Mouse (Mus musculus) kidney, embryonic 14.5 days (tissue): ENCODE measurements at regions not wholly inside any gene's neighbourhood (a gene's known extent, or its start where the extent isn't known, plus 50 kb on each side); places are given as distances from the start of the nearest gene placed in this dataset.
"Not testable (repeated sequence)": the region's sequence is repeated elsewhere in the genome, so short reads cannot be mapped to it uniquely, and the experiment has no call there.

ENCODE experiments used
- ATAC-seq: fragments of 200-750 bp; cut with Nextera tagmentation; 2 replicates; pipeline ENCODE4 v1.8.0; 2017; ENCODE audit warnings: moderate number of reproducible peaks, mild to moderate bottlenecking, moderate TSS enrichment, moderate library complexity; ENCODE audit not compliant: low FRiP score, low TSS enrichment
- H3K27ac ChIP-seq: fragments of 300-500 bp; sonication (generic); 2 replicates; pipeline ENCODE4 v1.5.1; 2014; ENCODE audit warnings: low read depth, mild to moderate bottlenecking, low read length, moderate library complexity, mixed read lengths
- H3K27me3 ChIP-seq: fragments of 300-500 bp; sonication (generic); 2 replicates; pipeline ENCODE4 v1.6.1; 2014; ENCODE audit warnings: mild to moderate bottlenecking, low read length; ENCODE audit not compliant: control insufficient read depth, insufficient read depth
- H3K36me3 ChIP-seq: fragments of 300-500 bp; sonication (generic); 2 replicates; pipeline ENCODE4 v1.6.1; 2014; ENCODE audit warnings: low read length, mixed read lengths; ENCODE audit not compliant: control insufficient read depth, insufficient read depth
- H3K4me1 ChIP-seq: fragments of 300-500 bp; sonication (generic); 2 replicates; pipeline ENCODE4 v1.6.1; 2014; ENCODE audit warnings: low read length, mixed read lengths; ENCODE audit not compliant: control insufficient read depth, insufficient read depth
- H3K4me2 ChIP-seq: fragments of 300-500 bp; sonication (generic); replicated peaks from 2 replicates; pipeline ENCODE4 v1.6.1; 2014; ENCODE audit warnings: low read depth, mild to moderate bottlenecking, low read length
- H3K4me3 ChIP-seq: fragments of 300-500 bp; sonication (generic); 2 replicates; pipeline ENCODE4 v1.5.1; 2014; ENCODE audit warnings: mild to moderate bottlenecking, low read length
- H3K9ac ChIP-seq: fragments of 300-500 bp; sonication (generic); 2 replicates; pipeline ENCODE4 v1.6.1; 2014; ENCODE audit warnings: low read depth, mild to moderate bottlenecking, low read length, moderate library complexity
- H3K9me3 ChIP-seq: fragments of 300-500 bp; sonication (generic); 2 replicates; pipeline ENCODE4 v1.6.1; 2016; ENCODE audit warnings: low read length; ENCODE audit not compliant: control insufficient read depth
- WGBS: fragments of 180-500 bp; shearing (Covaris S2); extraction: QIAGEN DNeasy Blood & Tissue Kit; methylation state at CpG from one replicate; pipeline ENCODE4 v1.1.7; 2014; 5-methylcytosine and 5-hydroxymethylcytosine counted together

DNA sequence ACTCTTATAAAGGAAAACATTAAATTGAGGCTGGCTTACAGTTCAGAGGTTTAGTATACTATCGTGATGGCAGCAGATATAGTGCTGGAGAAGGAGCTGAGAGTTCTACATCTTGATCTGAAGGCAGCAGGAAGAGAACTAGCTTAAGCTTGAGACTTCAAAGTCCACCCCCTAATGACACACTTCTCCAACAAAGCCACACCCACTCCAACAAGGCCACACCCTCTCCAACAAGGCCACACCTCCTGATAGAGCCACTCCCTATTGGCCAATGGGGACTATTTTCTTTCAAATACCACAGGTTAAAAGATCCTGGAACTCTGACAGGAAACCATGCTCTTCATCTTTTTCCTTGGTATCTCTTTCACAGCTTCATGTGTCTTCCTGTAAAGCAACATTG lies 134.0 kb upstream of the Smlr1 start:
- Histone ChIP-seq H3K36me3 (no peaks in the 10 kb centered on the region), H3K27ac (no peak overlapping the region), H3K27me3 (no peaks in the 10 kb centered on the region), H3K4me3 (no peak overlapping the region), H3K9ac (no peak overlapping the region), H3K9me3 (no peaks in the 10 kb centered on the region), H3K4me1 (no peaks in the 10 kb centered on the region), H3K4me2 (no peak overlapping the region)
- ATAC-seq, result no peak
- 90% methylated on average over 1 of the region's 1 CpGs for WGBS

DNA sequence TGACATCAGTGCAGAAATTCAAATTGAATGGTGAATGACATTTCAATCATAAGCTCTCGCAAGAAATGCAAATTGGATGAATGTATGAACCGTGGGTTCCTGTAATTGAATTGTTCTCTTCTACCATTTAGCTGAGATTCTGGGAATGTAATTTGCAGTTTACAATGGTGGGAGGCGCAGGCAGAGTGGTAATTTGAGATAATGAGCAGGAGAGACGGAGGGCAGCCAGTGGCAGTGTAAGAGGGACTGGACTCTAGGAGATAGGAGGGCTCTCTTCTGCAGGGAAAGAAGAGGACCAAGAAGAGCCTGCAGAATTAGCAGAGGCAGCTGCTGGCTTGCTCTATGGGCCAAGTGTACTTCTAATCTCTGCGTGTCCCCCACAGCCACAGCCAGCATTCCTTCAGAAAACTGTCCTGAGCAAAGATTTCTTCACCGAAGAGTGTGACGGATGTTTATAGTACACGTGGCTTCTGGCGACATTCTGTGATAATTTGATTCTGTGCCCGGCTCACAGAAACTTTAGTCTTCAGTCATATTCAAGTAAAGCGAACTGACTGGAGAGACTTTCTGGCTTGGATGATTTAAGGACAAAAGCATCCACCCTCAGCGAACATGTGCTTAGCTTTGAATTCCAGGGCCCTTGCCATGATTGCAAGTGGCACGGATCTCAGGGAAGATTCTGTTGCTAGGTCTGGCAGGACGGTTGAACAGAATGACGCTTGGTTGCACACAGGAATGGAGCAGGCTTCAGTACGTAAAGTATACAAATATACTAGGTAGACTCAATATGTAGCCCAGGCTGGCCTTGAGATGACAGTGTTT lies 116.9 kb upstream of the Smlr1 start:
- no peak overlapping the region for H3K27ac ChIP-seq
- peak; percentile 43; the same call in 1 of the 2 replicates for ATAC-seq
- no peaks in the 10 kb centered on the region for H3K9me3 ChIP-seq
- WGBS, result 52% methylated on average over 16 of the region's 16 CpGs
- H3K4me3 ChIP-seq, result no peak overlapping the region
- H3K9ac ChIP-seq, result no peak overlapping the region
- no peaks in the 10 kb centered on the region for H3K4me1 ChIP-seq
- H3K27me3 ChIP-seq, result no peaks in the 10 kb centered on the region
- no peak overlapping the region for H3K4me2 ChIP-seq
- no peaks in the 10 kb centered on the region for H3K36me3 ChIP-seq

DNA sequence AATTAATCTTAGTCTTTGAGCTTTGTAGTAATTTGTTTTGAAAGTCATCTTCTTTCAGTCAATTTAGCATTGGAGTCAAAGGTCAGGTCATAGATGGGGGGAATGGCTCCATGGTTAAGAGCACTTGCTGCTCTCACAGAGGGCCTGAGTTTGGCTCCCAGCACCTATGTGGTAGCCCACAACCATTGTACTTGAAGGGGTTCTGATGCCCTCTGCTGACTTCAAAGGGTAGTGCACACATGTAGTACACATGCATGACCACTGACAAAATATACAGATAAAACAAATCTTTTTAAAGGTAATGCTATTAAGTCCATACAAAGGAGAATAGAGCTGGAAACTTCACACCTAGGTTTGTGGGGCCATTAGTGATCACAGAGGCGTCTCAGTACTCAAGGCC lies 111.7 kb upstream of the Smlr1 start:
- Histone ChIP-seq H3K4me3 (no peak overlapping the region), H3K36me3 (no peaks in the 10 kb centered on the region), H3K4me2 (no peak overlapping the region), H3K27ac (no peak overlapping the region), H3K27me3 (no peaks in the 10 kb centered on the region), H3K9me3 (no peaks in the 10 kb centered on the region), H3K9ac (no peak overlapping the region), H3K4me1 (no peaks in the 10 kb centered on the region)
- ATAC-seq, result no peak
- 83% methylated on average over 1 of the region's 1 CpGs for WGBS

DNA sequence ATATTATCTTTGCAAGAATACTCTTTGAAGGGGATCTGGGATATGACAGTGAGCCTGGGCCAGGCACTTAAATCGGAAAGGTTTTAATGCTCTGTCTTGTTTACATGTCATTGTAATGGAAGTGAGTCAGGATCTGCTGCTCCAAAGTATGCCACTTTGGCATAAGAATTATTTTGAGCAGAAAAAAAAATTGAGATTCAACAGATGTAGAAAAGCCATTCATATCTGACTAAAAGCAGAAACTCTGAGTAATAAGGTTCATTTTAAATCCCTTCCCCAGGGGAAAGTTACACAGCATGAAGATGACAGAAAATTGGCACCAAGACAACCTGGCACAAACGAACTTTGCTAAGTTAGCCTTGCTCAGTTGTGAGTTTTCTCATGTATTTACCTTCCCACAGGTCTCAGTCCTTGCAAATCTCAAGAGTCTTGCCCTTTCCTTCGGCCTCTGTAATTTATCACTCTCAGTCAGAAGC lies 107.5 kb upstream of the Smlr1 start:
- H3K4me1 ChIP-seq, result no peaks in the 10 kb centered on the region
- no peaks in the 10 kb centered on the region for H3K9me3 ChIP-seq
- 40% methylated on average over 3 of the region's 3 CpGs for WGBS

DNA sequence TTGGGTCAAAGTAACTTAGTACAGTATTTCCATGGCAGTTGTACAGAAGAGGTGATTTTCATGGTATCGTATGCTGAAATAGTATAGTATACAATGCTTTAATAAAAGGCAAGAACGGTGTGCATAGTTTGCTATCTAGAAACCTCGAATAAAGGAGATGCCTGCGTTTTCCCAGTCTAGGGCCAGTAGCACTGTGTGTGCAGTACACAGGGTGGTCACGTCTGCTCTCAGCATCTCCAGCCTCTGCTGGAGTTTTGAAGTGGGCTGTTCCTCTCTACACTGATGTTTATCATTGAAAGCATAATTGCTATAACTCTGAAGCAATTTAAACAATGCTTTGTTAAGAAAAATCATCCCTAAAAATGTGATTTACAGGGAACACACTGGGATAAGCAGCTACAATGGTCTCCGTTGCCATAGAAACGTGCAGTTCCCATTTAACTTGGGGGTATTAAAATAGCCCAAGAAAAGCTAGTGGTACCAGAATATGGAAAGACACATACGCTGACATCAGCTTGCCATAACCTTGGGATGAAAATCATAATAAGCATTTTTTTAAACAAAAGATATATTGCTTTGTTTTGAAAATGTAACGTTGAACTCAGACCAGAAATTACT lies 106.1 kb upstream of the Smlr1 start:
- Histone ChIP-seq H3K36me3 (no peaks in the 10 kb centered on the region), H3K9me3 (no peaks in the 10 kb centered on the region), H3K9ac (no peak overlapping the region), H3K4me2 (no peak overlapping the region), H3K4me3 (no peak overlapping the region), H3K4me1 (no peaks in the 10 kb centered on the region), H3K27ac (no peak overlapping the region), H3K27me3 (no peaks in the 10 kb centered on the region)
- 89% methylated on average over 9 of the region's 9 CpGs for WGBS
- no peak for ATAC-seq

More for the DNA sequence above, 107.5 kb upstream of the Smlr1 start:
- H3K4me2 ChIP-seq, result no peak overlapping the region
- H3K4me3 ChIP-seq, result no peak overlapping the region
- H3K9ac ChIP-seq, result no peak overlapping the region
- no peaks in the 10 kb centered on the region for H3K27me3 ChIP-seq
- H3K27ac ChIP-seq, result no peak overlapping the region
- H3K36me3 ChIP-seq, result no peaks in the 10 kb centered on the region
- ATAC-seq, result peak; percentile 55; the same call in 1 of the 2 replicates

DNA sequence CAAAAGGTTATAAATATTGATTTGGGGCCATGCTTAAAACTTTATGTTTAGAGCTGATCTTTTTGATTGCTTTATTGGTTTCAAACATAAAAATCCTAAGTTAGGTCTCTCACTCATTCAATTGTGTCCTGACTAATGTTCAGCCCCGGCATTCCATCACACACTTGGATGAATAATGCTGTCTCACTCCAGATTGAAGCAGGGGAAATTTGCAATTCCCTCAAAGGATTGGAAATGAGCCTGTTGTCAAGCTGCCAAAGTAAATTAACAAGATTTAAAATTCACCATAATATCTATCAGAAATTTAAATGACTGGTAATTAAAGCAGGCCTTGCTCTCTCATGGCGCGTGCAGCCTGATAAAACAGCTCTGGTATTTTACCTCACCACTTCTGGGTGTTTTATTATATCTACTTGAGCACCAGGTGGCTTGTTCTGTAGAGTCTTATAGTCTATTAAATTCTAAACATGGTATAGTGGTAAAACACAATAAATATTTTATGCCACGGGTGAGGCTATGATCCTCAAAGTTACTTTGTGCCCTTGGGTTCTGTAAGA lies 97.1 kb upstream of the Smlr1 start:
- H3K4me1 ChIP-seq, result no peaks in the 10 kb centered on the region
- 55% methylated on average over 4 of the region's 4 CpGs for whole genome bisulfite sequencing
- ATAC-seq, result no peak

DNA sequence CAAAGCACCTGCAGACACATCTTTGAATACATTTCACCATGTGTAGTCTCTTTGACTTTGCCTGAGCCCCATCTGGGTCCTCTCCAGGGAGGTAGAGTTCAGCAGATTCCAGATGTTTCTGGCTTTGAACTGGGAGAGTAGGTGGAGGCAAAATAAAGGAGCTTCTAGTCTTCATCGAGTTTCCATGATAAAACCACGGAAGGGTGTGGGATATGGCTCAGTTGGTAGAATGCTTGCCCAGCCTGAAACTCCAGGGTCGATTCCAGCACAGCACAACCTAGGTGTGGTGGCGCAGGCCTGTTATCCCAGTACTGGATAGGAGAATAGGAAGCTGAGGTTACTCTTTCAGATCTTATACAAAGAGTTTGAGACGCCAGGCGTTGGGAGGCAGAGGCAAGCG lies 96.2 kb upstream of the Smlr1 start:
- Histone ChIP-seq H3K4me1 (no peaks in the 10 kb centered on the region), H3K27ac (no peak overlapping the region), H3K4me3 (no peak overlapping the region), H3K27me3 (no peaks in the 10 kb centered on the region), H3K9ac (no peak overlapping the region), H3K36me3 (no peaks in the 10 kb centered on the region), H3K9me3 (no peaks in the 10 kb centered on the region), H3K4me2 (no peak overlapping the region)
- ATAC-seq, result no peak
- WGBS, result 94% methylated on average over 7 of the region's 7 CpGs

More for the DNA sequence above, 97.1 kb upstream of the Smlr1 start:
- Histone ChIP-seq H3K36me3 (no peaks in the 10 kb centered on the region), H3K27ac (no peak overlapping the region), H3K27me3 (no peaks in the 10 kb centered on the region), H3K9me3 (no peaks in the 10 kb centered on the region), H3K4me3 (no peak overlapping the region), H3K4me2 (no peak overlapping the region), H3K9ac (no peak overlapping the region)

DNA sequence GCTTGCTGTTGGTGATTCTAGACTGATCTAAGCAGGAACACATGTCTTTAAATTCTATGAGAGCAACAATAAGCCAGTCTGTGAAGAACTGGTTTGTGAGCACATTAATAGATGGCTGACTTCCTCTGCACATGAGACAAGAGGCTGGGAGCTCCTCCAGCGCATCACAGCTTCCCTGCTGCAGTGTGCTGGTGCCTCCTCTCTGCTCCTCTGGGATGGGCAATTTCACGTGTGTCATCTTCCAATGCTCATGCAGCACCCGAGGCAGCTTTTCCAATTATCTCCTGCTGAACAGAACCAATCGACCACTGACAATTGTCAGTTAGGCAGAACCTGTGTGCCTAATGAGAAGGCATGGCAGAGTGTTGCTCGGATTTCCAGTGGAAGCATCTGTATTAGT lies 86.5 kb upstream of the Smlr1 start:
- no peak for ATAC-seq
- H3K4me2 ChIP-seq, result no peak overlapping the region
- H3K4me1 ChIP-seq, result no peaks in the 10 kb centered on the region
- no peak overlapping the region for H3K27ac ChIP-seq
- H3K36me3 ChIP-seq, result no peaks in the 10 kb centered on the region
- H3K27me3 ChIP-seq, result no peaks in the 10 kb centered on the region
- 88% methylated on average over 5 of the region's 5 CpGs for WGBS
- no peak overlapping the region for H3K9ac ChIP-seq
- no peaks in the 10 kb centered on the region for H3K9me3 ChIP-seq
- no peak overlapping the region for H3K4me3 ChIP-seq

DNA sequence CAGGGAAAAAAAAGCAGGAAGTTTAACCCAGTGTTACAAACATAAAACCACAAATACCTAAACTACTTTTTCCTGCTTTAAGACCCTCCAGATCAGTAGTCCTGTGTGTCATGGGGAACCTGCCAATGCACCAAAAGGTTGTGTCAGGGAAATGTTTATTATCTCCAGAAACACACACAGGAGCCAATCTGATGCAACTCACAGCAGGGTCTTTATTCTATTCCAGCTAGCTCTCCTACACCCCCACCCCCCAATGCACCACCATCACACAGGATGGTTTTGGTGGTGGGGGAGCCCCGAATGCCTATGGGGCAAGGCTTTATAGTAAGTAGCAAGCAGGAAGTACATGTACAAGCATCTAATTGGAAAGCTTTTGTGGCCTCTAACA lies 85.7 kb upstream of the Smlr1 start:
- not testable (repeated sequence) for H3K36me3 ChIP-seq, H3K9ac ChIP-seq, H3K27ac ChIP-seq, H3K4me3 ChIP-seq, H3K9me3 ChIP-seq, H3K4me2 ChIP-seq, H3K27me3 ChIP-seq, H3K4me1 ChIP-seq
- 0 out of 2 replicates have a peak, but pooled peaks have one; percentile 4 for ATAC-seq
- 78% methylated on average over 1 of the region's 1 CpGs for WGBS
